Mouse (Mus musculus): ENCODE measurements around the gene Cd47.

GRCm38 (mm10) chr16:49853633-49854032 lies 53.3 kb downstream of the Cd47 start:
- no peak for TF ChIP-seq CTCF (IDR thresholded peaks at IDR 0.05; ENCODE audit: borderline replicate concordance, insufficient read depth, low read length)
- TF ChIP-seq POLR2A (IDR thresholded peaks at IDR 0.05; ENCODE audit: low read depth, low read length): no peak
